ENCODE assay signal across 8 mouse cellular contexts in genomic region chr2:121505942-121506882, GRCm38 (mm10). TPM values are rescaled to one million over a fixed set of nuclear protein-coding genes. Genes with fewer than 3 reads are reported as not detected.
DNase-seq lines count a peak whose midpoint lies in the region; ATAC-seq and TF ChIP-seq lines count a peak whose summit lies in the region.
"Not testable (repeated sequence)": the region's sequence is repeated elsewhere in the genome, so short reads cannot be mapped to it uniquely, and the experiment has no call there.

Mfap1a (minus strand) TSS chr2:121506665.
Wdr76 (plus strand) TSS chr2:121506723.

- H3K9me3 ChIP-seq in hindbrain, postnatal 0 days (ENCODE audit: low read length): not testable (repeated sequence)

- not testable (repeated sequence) for H3K27me3 ChIP-seq in hindbrain, postnatal 0 days (ENCODE audit: insufficient read depth, low read length)

- H3K4me2 ChIP-seq in hindbrain, postnatal 0 days (ENCODE audit: low read depth, low read length): peak within 1 kb of the TSS; percentile 63

- not testable (repeated sequence) for H3K36me3 ChIP-seq in hindbrain, postnatal 0 days (ENCODE audit: insufficient read depth, low read length)

- intact Hi-C loops in left cerebral cortex, adult 2 months (cut with DNase I): loop anchor here (1.0 kb wide), 1 partner anchor 32 kb away; the partner anchor contains the start of gene Mfap1b

- DNase-seq in WW6 (ENCODE audit: low read depth, low spot score): peak; percentile 79
- DNase-seq in cerebellum, postnatal 4 days (ENCODE audit: low spot score in 2 of 2): peak; percentile 57 to 71
- DNase-seq in gastrocnemius, adult 18-20 months (ENCODE audit: low spot score): peak; percentile 85
- DNase-seq in hindbrain, postnatal 0 days (ENCODE audit: low spot score): peak; percentile 93
- peak; percentile 75 to 78 for DNase-seq in left cerebral cortex, adult 2 months (ENCODE audit: extremely low spot score in 1 of 2, low spot score in 2 of 2)
- peak; percentile 86 for DNase-seq in right cerebral cortex, adult 2 months (ENCODE audit: low spot score in 2 of 2)
- DNase-seq in urinary bladder, postnatal 14 days (ENCODE audit: low spot score): peak; percentile 84

- ATAC-seq in hindbrain, postnatal 0 days: peak; percentile 96
- peak; percentile 95 for ATAC-seq in megakaryocyte, adult 5-6 weeks (ENCODE audit: poor library complexity, severe bottlenecking)

- TF ChIP-seq CTCF in hindbrain, postnatal 0 days (IDR thresholded peaks at IDR 0.05; ENCODE audit: low read depth): peak; percentile 52
- peak; percentile 21 for TF ChIP-seq CTCF in left cerebral cortex, adult 2 months (IDR thresholded peaks at IDR 0.05)

- WGBS in hindbrain, postnatal 0 days: 5% methylated on average over 40 of the region's 42 CpGs

- H3K4me3 ChIP-seq in hindbrain, postnatal 0 days (ENCODE audit: low read length): peak within 1 kb of the TSS; percentile 53
- peak within 1 kb of the TSS; percentile 91 for H3K4me3 ChIP-seq in left cerebral cortex, adult 2 months

- H3K9ac ChIP-seq in hindbrain, postnatal 0 days (replicated peaks; ENCODE audit: low read length): peak within 1 kb of the TSS; percentile 42; the same call in 1 of the 2 replicates

- H3K4me1 ChIP-seq in hindbrain, postnatal 0 days (ENCODE audit: insufficient read depth, low read length): not testable (repeated sequence)

- H3K27ac ChIP-seq in hindbrain, postnatal 0 days: peak within 1 kb of the TSS; percentile 41; the same call in 1 of the 2 replicates
- H3K27ac ChIP-seq in left cerebral cortex, adult 2 months: peak within 1 kb of the TSS; percentile 79; the same call in 1 of the 2 replicates

RNA-seq across cellular contexts. Expression of gene Mfap1a, which starts in this region (rescaled TPM):
- 10 to 100 TPM; 17.9 to 19.2 TPM for total RNA-seq in gastrocnemius, adult 18-20 months (2021)
- 12.0 and 14.4 TPM in 2 replicates for total RNA-seq in hindbrain, postnatal 0 days (2014; rRNA removed)
- 21.3 and 21.5 TPM in 2 replicates for polyA plus RNA-seq in hindbrain, postnatal 0 days (2015; fragmentation: Nextera tagmentation; extraction: Ambion mirVana)
- total RNA-seq in left cerebral cortex, adult 2 months (2021): 10 to 100 TPM; 33.3 TPM
- 22.1 and 24.2 TPM in 2 replicates for total RNA-seq in megakaryocyte, adult 5-6 weeks (2015)
- 42.7 and 47.2 TPM in 2 replicates for total RNA-seq in megakaryocyte, adult 5-6 weeks (2017)

RNA-seq across cellular contexts. Expression of gene Wdr76, which starts in this region (rescaled TPM):
- total RNA-seq in gastrocnemius, adult 18-20 months (2021): 1 to 10 TPM; 1.4 to 1.5 TPM
- total RNA-seq in hindbrain, postnatal 0 days (2014; rRNA removed): 4.6 and 5.3 TPM in 2 replicates
- 2.4 and 2.8 TPM in 2 replicates for polyA plus RNA-seq in hindbrain, postnatal 0 days (2015; fragmentation: Nextera tagmentation; extraction: Ambion mirVana)
- 1 to 10 TPM; 4.5 to 5.5 TPM for total RNA-seq in left cerebral cortex, adult 2 months (2021)
- 25.7 and 34.4 TPM in 2 replicates for total RNA-seq in megakaryocyte, adult 5-6 weeks (2015)
- total RNA-seq in megakaryocyte, adult 5-6 weeks (2017): 34.5 and 35.6 TPM in 2 replicates

Comparison
In these comparisons a context has a peak if more than half of its experiments do, and no peak if none do; other contexts are left out.
1. Peak in every context shown above with its lines: DNase-seq, ATAC-seq, H3K4me3 ChIP-seq and H3K27ac ChIP-seq.